12 mouse cellular contexts compared by ENCODE assay signal in the genomic region with DNA sequence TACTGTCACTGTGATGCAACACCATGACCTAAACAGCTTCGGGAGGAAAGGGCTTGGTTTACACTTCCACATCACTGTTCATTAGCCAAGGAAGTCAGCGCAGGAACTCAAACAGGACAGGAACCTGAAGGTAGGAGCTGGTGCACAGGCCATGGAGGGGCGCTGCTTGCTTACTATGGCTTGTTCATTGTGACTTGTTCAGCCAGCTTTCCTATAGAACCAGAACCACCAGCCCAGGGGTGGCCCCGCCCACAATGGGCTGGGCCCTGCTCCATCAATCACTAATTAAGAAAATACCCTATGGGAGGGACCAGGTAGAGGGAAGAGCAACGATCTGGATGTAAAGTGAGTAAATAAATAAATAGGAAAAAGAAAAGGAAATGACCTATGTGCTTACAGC. TPM values are rescaled to one million over a fixed set of nuclear protein-coding genes. Genes with fewer than 3 reads are reported as not detected.
A peak's percentile ranks its signal among the peaks of the same experiment; 100 is the strongest.
DNase-seq lines count a peak whose midpoint lies in the region; ATAC-seq and TF ChIP-seq lines count a peak whose summit lies in the region.
"Had no signal": no experiment of that assay in that cellular context is flagged by ENCODE, and none has a peak within 500 bp of the region (broad histone marks: within the 10 kb centered on the region; RNA-seq: fewer than 3 reads in every experiment).

No protein-coding gene starts in this region.

- no peak overlapping the region for H3K27ac ChIP-seq in lung, postnatal 0 days (ENCODE audit: low read length)
- no peak overlapping the region for H3K27ac ChIP-seq in intestine, embryonic 15.5 days
- H3K27ac ChIP-seq in liver, embryonic 14.5 days = 0 out of 2 replicates have a peak overlapping the region, but pooled peaks have one; percentile 9
- H3K27ac ChIP-seq in forebrain, embryonic 15.5 days (replicated peaks) = no peak overlapping the region
- no peak overlapping the region for H3K27ac ChIP-seq in forebrain, embryonic 16.5 days (ENCODE audit: low read length)
- H3K27ac ChIP-seq: hindbrain, embryonic 12.5 days; limb, embryonic 15.5 days had no signal

- H3K4me1 ChIP-seq in lung, postnatal 0 days (ENCODE audit: insufficient read depth, low read depth, low read length) = peaks cover 9% of the 10 kb centered on the region; the same call in 1 of the 2 replicates
- H3K4me1 ChIP-seq in intestine, embryonic 15.5 days (replicated peaks) = 0 out of 2 replicates have a peak, but pooled peaks cover 6% of the 10 kb centered on the region
- H3K4me1 ChIP-seq in liver, embryonic 14.5 days (replicated peaks; ENCODE audit: control insufficient read depth in 2 of 2, insufficient read depth in 2 of 2, low read length in 1 of 2) = peaks cover 20 to 24% of the 10 kb centered on the region in 2 experiments
- H3K4me1 ChIP-seq in forebrain, embryonic 15.5 days = peaks cover 33% of the 10 kb centered on the region
- peaks cover 18% of the 10 kb centered on the region for H3K4me1 ChIP-seq in forebrain, embryonic 16.5 days (replicated peaks; ENCODE audit: control insufficient read depth, insufficient read depth, low read length)

- WGBS in lung, postnatal 0 days = 12% methylated on average over 5 of the region's 5 CpGs
- 19% methylated on average over 5 of the region's 5 CpGs for WGBS in intestine, embryonic 15.5 days
- 11% methylated on average over 5 of the region's 5 CpGs for WGBS in liver, embryonic 14.5 days (ENCODE audit: insufficient replicate concordance)
- 14% methylated on average over 5 of the region's 5 CpGs for WGBS in forebrain, embryonic 15.5 days
- WGBS in forebrain, embryonic 16.5 days = 23% methylated on average over 5 of the region's 5 CpGs

- H3K4me3 ChIP-seq in lung, postnatal 0 days (ENCODE audit: low read depth, low read length) = no peak overlapping the region
- H3K4me3 ChIP-seq in intestine, embryonic 15.5 days (replicated peaks) = no peak overlapping the region
- H3K4me3 ChIP-seq in liver, embryonic 14.5 days (ENCODE audit: insufficient read depth in 1 of 2, low read depth in 2 of 2, low read length in 2 of 2) = peak overlapping the region; percentile 22 to 40; a peak in 2 of 4 replicates
- no peak overlapping the region for H3K4me3 ChIP-seq in forebrain, embryonic 15.5 days
- no peak overlapping the region for H3K4me3 ChIP-seq in forebrain, embryonic 16.5 days (replicated peaks; ENCODE audit: low read length)
- H3K4me3 ChIP-seq: hindbrain, embryonic 12.5 days; limb, embryonic 15.5 days had no signal

- no peak overlapping the region for H3K4me2 ChIP-seq in lung, postnatal 0 days (replicated peaks; ENCODE audit: low read depth, low read length)
- H3K4me2 ChIP-seq in intestine, embryonic 15.5 days (replicated peaks) = peak overlapping the region; percentile 20
- H3K4me2 ChIP-seq in liver, embryonic 14.5 days (ENCODE audit: low read depth) = peak overlapping the region; percentile 67
- H3K4me2 ChIP-seq in forebrain, embryonic 15.5 days (replicated peaks) = no peak overlapping the region
- no peak overlapping the region for H3K4me2 ChIP-seq in forebrain, embryonic 16.5 days (ENCODE audit: low read length)
- H3K4me2 ChIP-seq: hindbrain, embryonic 12.5 days; limb, embryonic 15.5 days had no signal

- no peaks in the 10 kb centered on the region for H3K27me3 ChIP-seq in lung, postnatal 0 days (replicated peaks; ENCODE audit: insufficient read depth, low read length)
- no peaks in the 10 kb centered on the region for H3K27me3 ChIP-seq in intestine, embryonic 15.5 days (replicated peaks)
- no peaks in the 10 kb centered on the region for H3K27me3 ChIP-seq in liver, embryonic 14.5 days (ENCODE audit: control insufficient read depth, insufficient read depth, low read length)
- no peaks in the 10 kb centered on the region for H3K27me3 ChIP-seq in forebrain, embryonic 15.5 days
- H3K27me3 ChIP-seq in forebrain, embryonic 16.5 days (replicated peaks; ENCODE audit: control insufficient read depth, insufficient read depth, low read length) = no peaks in the 10 kb centered on the region

- no peaks in the 10 kb centered on the region for H3K36me3 ChIP-seq in lung, postnatal 0 days (ENCODE audit: insufficient read depth, low read length)
- no peaks in the 10 kb centered on the region for H3K36me3 ChIP-seq in intestine, embryonic 15.5 days
- no peaks in the 10 kb centered on the region for H3K36me3 ChIP-seq in liver, embryonic 14.5 days (replicated peaks; ENCODE audit: control insufficient read depth, insufficient read depth, low read depth)
- H3K36me3 ChIP-seq in forebrain, embryonic 15.5 days = no peaks in the 10 kb centered on the region
- no peaks in the 10 kb centered on the region for H3K36me3 ChIP-seq in forebrain, embryonic 16.5 days (ENCODE audit: control insufficient read depth, insufficient read depth)
- H3K36me3 ChIP-seq: hindbrain, embryonic 12.5 days; limb, embryonic 15.5 days had no signal

- ATAC-seq in lung, postnatal 0 days = no peak
- ATAC-seq in intestine, embryonic 15.5 days = no peak
- ATAC-seq in liver, embryonic 14.5 days (ENCODE audit: insufficient read depth) = peak; percentile 15; the same call in 1 of the 2 replicates
- ATAC-seq in forebrain, embryonic 15.5 days (replicated peaks) = no peak
- ATAC-seq in forebrain, embryonic 16.5 days = no peak

- peak; percentile 41 for DNase-seq in cerebellum, adult 11-12 months
- no peak for DNase-seq in cerebellum, adult 8-10 months
- DNase-seq in lung, postnatal 0 days (ENCODE audit: low spot score) = no peak
- no peak for DNase-seq in lung, postnatal 14 days
- peak in 1 of 3 experiments; percentile 58 for DNase-seq in liver, embryonic 14.5 days (ENCODE audit: low read depth in 3 of 3, low spot score in 3 of 3)
- DNase-seq: B cell, adult 2 months; spleen, adult 18-20 months had no signal

- no peak for TF ChIP-seq EP300 in lung, postnatal 0 days (IDR thresholded peaks at IDR 0.05)
- TF ChIP-seq EP300 in liver, embryonic 14.5 days (IDR thresholded peaks at IDR 0.05; ENCODE audit: low read depth) = no peak

- no peak overlapping the region for H3K9ac ChIP-seq in lung, postnatal 0 days (replicated peaks; ENCODE audit: low read depth)
- no peak overlapping the region for H3K9ac ChIP-seq in intestine, embryonic 15.5 days
- peak overlapping the region; percentile 35 for H3K9ac ChIP-seq in liver, embryonic 14.5 days (replicated peaks)
- no peak overlapping the region for H3K9ac ChIP-seq in forebrain, embryonic 15.5 days (replicated peaks)
- H3K9ac ChIP-seq in forebrain, embryonic 16.5 days (replicated peaks; ENCODE audit: low read depth, low read length) = no peak overlapping the region
- H3K9ac ChIP-seq: hindbrain, embryonic 12.5 days; limb, embryonic 15.5 days had no signal

- peak; percentile 23 for TF ChIP-seq CTCF in lung, postnatal 0 days (IDR thresholded peaks at IDR 0.05)
- TF ChIP-seq CTCF in liver, embryonic 14.5 days (IDR thresholded peaks at IDR 0.05; ENCODE audit: low read depth) = peak; percentile 47

- no peaks in the 10 kb centered on the region for H3K9me3 ChIP-seq in lung, postnatal 0 days (ENCODE audit: low read length)
- no peaks in the 10 kb centered on the region for H3K9me3 ChIP-seq in intestine, embryonic 15.5 days
- H3K9me3 ChIP-seq in liver, embryonic 14.5 days (ENCODE audit: control insufficient read depth, low read length) = no peaks in the 10 kb centered on the region
- H3K9me3 ChIP-seq in forebrain, embryonic 15.5 days = no peaks in the 10 kb centered on the region
- H3K9me3 ChIP-seq in forebrain, embryonic 16.5 days (ENCODE audit: control insufficient read depth, low read length) = no peaks in the 10 kb centered on the region
- H3K9me3 ChIP-seq: hindbrain, embryonic 12.5 days; limb, embryonic 15.5 days had no signal

RNA-seq across cellular contexts. Expression of gene Ubr1, which starts 2.4 kb away (rescaled TPM):
- 25.1 and 29.9 TPM in 2 replicates for polyA plus RNA-seq in lung, postnatal 0 days (2015; fragmentation: Nextera tagmentation; extraction: Ambion mirVana)
- 16.8 and 18.3 TPM in 2 replicates for polyA plus RNA-seq in intestine, embryonic 15.5 days (2015; fragmentation: Nextera tagmentation; extraction: Ambion mirVana)
- polyA plus RNA-seq in liver, embryonic 14.5 days (2012; rRNA removed) = 5.1 and 6.0 TPM in 2 replicates
- 9.3 and 10.2 TPM in 2 replicates for polyA plus RNA-seq in liver, embryonic 14.5 days (2014; fragmentation: Nextera tagmentation; extraction: Ambion mirVana)
- 34.6 and 35.3 TPM in 2 replicates for polyA plus RNA-seq in forebrain, embryonic 15.5 days (2015; fragmentation: Nextera tagmentation; extraction: Ambion mirVana)
- polyA plus RNA-seq in forebrain, embryonic 16.5 days (2015; fragmentation: Nextera tagmentation; extraction: Ambion mirVana) = 39.1 and 42.3 TPM in 2 replicates

RNA-seq across cellular contexts. Expression of gene Tmem62, which starts 3.9 kb away (rescaled TPM):
- polyA plus RNA-seq in lung, postnatal 0 days (2015; fragmentation: Nextera tagmentation; extraction: Ambion mirVana) = 13.2 and 13.5 TPM in 2 replicates
- polyA plus RNA-seq in intestine, embryonic 15.5 days (2015; fragmentation: Nextera tagmentation; extraction: Ambion mirVana) = 5.1 and 5.5 TPM in 2 replicates
- polyA plus RNA-seq in liver, embryonic 14.5 days (2012; rRNA removed) = 1.6 and 1.8 TPM in 2 replicates
- 3.0 and 3.5 TPM in 2 replicates for polyA plus RNA-seq in liver, embryonic 14.5 days (2014; fragmentation: Nextera tagmentation; extraction: Ambion mirVana)
- 7.9 and 8.1 TPM in 2 replicates for polyA plus RNA-seq in forebrain, embryonic 15.5 days (2015; fragmentation: Nextera tagmentation; extraction: Ambion mirVana)
- polyA plus RNA-seq in forebrain, embryonic 16.5 days (2015; fragmentation: Nextera tagmentation; extraction: Ambion mirVana) = 8.5 and 10.4 TPM in 2 replicates

RNA-seq across cellular contexts. Expression of gene Ccndbp1, which starts 35.2 kb away (rescaled TPM):
- 55.6 and 56.8 TPM in 2 replicates for polyA plus RNA-seq in lung, postnatal 0 days (2015; fragmentation: Nextera tagmentation; extraction: Ambion mirVana)
- 32.6 and 32.8 TPM in 2 replicates for polyA plus RNA-seq in intestine, embryonic 15.5 days (2015; fragmentation: Nextera tagmentation; extraction: Ambion mirVana)
- 26.9 and 38.1 TPM in 2 replicates for polyA plus RNA-seq in liver, embryonic 14.5 days (2012; rRNA removed)
- polyA plus RNA-seq in liver, embryonic 14.5 days (2014; fragmentation: Nextera tagmentation; extraction: Ambion mirVana) = 45.1 and 46.4 TPM in 2 replicates
- 78.4 and 80.9 TPM in 2 replicates for polyA plus RNA-seq in forebrain, embryonic 15.5 days (2015; fragmentation: Nextera tagmentation; extraction: Ambion mirVana)
- polyA plus RNA-seq in forebrain, embryonic 16.5 days (2015; fragmentation: Nextera tagmentation; extraction: Ambion mirVana) = 79.1 and 79.3 TPM in 2 replicates

Comparison
In these comparisons a context has a peak if more than half of its experiments do, and no peak if none do; other contexts are left out.
1. H3K4me2 ChIP-seq: peak in intestine, embryonic 15.5 days (single experiment) and liver, embryonic 14.5 days (single experiment); none in lung, postnatal 0 days (single experiment), forebrain, embryonic 15.5 days (single experiment) and forebrain, embryonic 16.5 days (single experiment).
2. H3K4me3 ChIP-seq: peak in liver, embryonic 14.5 days (2 of 2); none in lung, postnatal 0 days (single experiment), intestine, embryonic 15.5 days (single experiment), forebrain, embryonic 15.5 days (single experiment) and forebrain, embryonic 16.5 days (single experiment).